Mouse (Mus musculus) limb, embryonic 14.5 days (tissue): ENCODE results near the gene Spata21. TPM values are rescaled to one million over a fixed set of nuclear protein-coding genes. Genes with fewer than 3 reads are reported as not detected.

Experiments
- ATAC-seq: fragments of 200-750 bp; cut with Nextera tagmentation; 2 replicates; pipeline ENCODE4 v1.8.0; 2017; ENCODE audit warnings: low read depth, moderate number of reproducible peaks, moderate TSS enrichment; ENCODE audit not compliant: low FRiP score
- DNase-seq: peaks from one replicate; pipeline ENCODE4 v3.0.0-alpha.2; 2015; ENCODE audit warnings: low spot score
- H3K27ac ChIP-seq: fragments of 300-500 bp; sonication (generic); replicated peaks from 2 replicates; pipeline ENCODE4 v1.5.1; 2014; ENCODE audit warnings: low read depth, mild to moderate bottlenecking, low read length, moderate library complexity, mixed read lengths
- H3K27me3 ChIP-seq: fragments of 300-500 bp; sonication (generic); 2 replicates; pipeline ENCODE4 v1.6.1; 2014; ENCODE audit warnings: low read length, mixed read lengths; ENCODE audit not compliant: control insufficient read depth, insufficient read depth
- H3K36me3 ChIP-seq: fragments of 300-500 bp; sonication (generic); 2 replicates; pipeline ENCODE4 v1.6.1; 2014; ENCODE audit warnings: mild to moderate bottlenecking, low read length, moderate library complexity, mixed read lengths; ENCODE audit not compliant: control insufficient read depth, insufficient read depth
- H3K4me1 ChIP-seq: fragments of 300-500 bp; sonication (generic); 2 replicates; pipeline ENCODE4 v1.6.1; 2014; ENCODE audit warnings: antibody characterized with exemption, low read length, mixed read lengths; ENCODE audit not compliant: control insufficient read depth, insufficient read depth
- H3K4me2 ChIP-seq: fragments of 300-500 bp; sonication (generic); replicated peaks from 2 replicates; pipeline ENCODE4 v1.6.1; 2014; ENCODE audit warnings: low read depth, mild to moderate bottlenecking, low read length, moderate library complexity; ENCODE audit not compliant: severe bottlenecking
- H3K4me3 ChIP-seq: fragments of 300-500 bp; sonication (generic); replicated peaks from 2 replicates; pipeline ENCODE4 v1.5.1; 2014; ENCODE audit warnings: low read length
- H3K9ac ChIP-seq: fragments of 300-500 bp; sonication (generic); 2 replicates; pipeline ENCODE4 v1.6.1; 2014; ENCODE audit warnings: mild to moderate bottlenecking, low read depth, low read length, moderate library complexity; ENCODE audit not compliant: severe bottlenecking
- H3K9me3 ChIP-seq: fragments of 300-500 bp; sonication (generic); 2 replicates; pipeline ENCODE4 v1.6.1; 2016; ENCODE audit warnings: low read length; ENCODE audit not compliant: control insufficient read depth
- POLR2A ChIP-seq: fragments of 200-500 bp; IDR thresholded peaks from 2 replicates; pipeline ENCODE4 v1.8.0; 2012; ENCODE audit warnings: inconsistent platforms, mild to moderate bottlenecking, moderate library complexity, borderline replicate concordance; ENCODE audit not compliant: insufficient read depth, insufficient read length; ENCODE audit errors: extremely low read depth
- WGBS: fragments of 180-500 bp; shearing (Covaris S2); extraction: QIAGEN DNeasy Blood & Tissue Kit; methylation state at CpG from one replicate; pipeline ENCODE4 v1.1.7; 2014; 5-methylcytosine and 5-hydroxymethylcytosine counted together
- polyA plus RNA-seq, 2 experiments: library from polyadenylated mRNA; depleted of rRNA in 1 of 2; stranded (reverse) in 1 of 2; unstranded in 1 of 2; fragments of >200 nt; fragmentation: Nextera tagmentation in 1 of 2; extraction: Ambion mirVana in 1 of 2; gene quantifications; 2 replicates each; pipeline versions ENCODE4 v1.2.1 to v1.2.3; 2012 to 2014

The Spata21 gene
- polyA plus RNA-seq, 2 experiments = 0.04 to 0.43 TPM

DNA sequence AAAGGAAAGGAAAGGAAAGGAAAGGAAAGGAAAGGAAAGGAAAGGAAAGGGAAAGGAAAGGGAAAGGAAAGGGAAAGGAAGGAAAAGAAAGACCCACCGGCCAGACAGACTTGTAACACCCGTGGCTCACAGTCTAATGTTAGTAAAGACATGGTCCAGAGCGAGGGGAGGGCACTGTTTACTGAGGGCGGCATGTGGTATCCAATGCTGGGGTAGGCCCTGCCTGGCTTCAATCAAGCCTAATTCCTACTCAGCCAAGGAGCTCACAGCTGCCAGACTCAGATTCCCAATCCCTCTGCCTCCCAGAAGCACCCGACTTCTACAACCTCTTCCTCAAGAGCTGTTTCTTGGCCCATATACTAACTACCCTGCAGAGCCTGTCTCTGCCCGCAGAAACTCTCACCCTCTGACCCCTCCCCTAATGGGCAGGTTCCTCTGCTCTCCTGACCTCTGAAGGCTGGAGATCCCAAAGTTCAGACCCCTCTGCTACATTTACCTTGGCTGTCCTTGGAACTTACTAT is 41.1 kb downstream of the Spata21 start:
- Histone ChIP-seq H3K4me3 (no peak overlapping the region), H3K4me1 (peaks cover 29% of the 10 kb centered on the region), H3K27ac (no peak overlapping the region), H3K27me3 (no peaks in the 10 kb centered on the region), H3K36me3 (peaks cover 11% of the 10 kb centered on the region), H3K4me2 (no peak overlapping the region), H3K9ac (no peak overlapping the region), H3K9me3 (no peaks in the 10 kb centered on the region)
- WGBS = 42% methylated on average over 6 of the region's 6 CpGs
- no peak for TF ChIP-seq POLR2A
- ATAC-seq = no peak
- DNase-seq = no peak

GRCm38 (mm10) chr4:141130704-141131342 is 42.7 kb downstream of the Spata21 start:
- Histone ChIP-seq H3K4me2 (no peak overlapping the region), H3K27ac (peak overlapping the region; percentile 72), H3K9me3 (no peaks in the 10 kb centered on the region), H3K4me3 (no peak overlapping the region), H3K9ac (no peak overlapping the region), H3K36me3 (peaks cover 11% of the 10 kb centered on the region), H3K4me1 (peaks cover 41% of the 10 kb centered on the region), H3K27me3 (no peaks in the 10 kb centered on the region)
- ATAC-seq (no peak), DNase-seq (no peak)
- no peak for TF ChIP-seq POLR2A
- 77% methylated on average over 6 of the region's 6 CpGs for WGBS

GRCm38 (mm10) chr4:141131531-141132061 is 43.5 kb downstream of the Spata21 start:
- DNase-seq (no peak), ATAC-seq (0 out of 2 replicates have a peak, but pooled peaks have one; percentile 27)
- peak overlapping the region; percentile 72 for H3K27ac ChIP-seq
- H3K4me1 ChIP-seq = peaks cover 41% of the 10 kb centered on the region
- no peaks in the 10 kb centered on the region for H3K9me3 ChIP-seq
- no peak for TF ChIP-seq POLR2A
- no peak overlapping the region for H3K4me3 ChIP-seq
- WGBS = 33% methylated on average over 5 of the region's 5 CpGs
- H3K27me3 ChIP-seq = no peaks in the 10 kb centered on the region
- H3K36me3 ChIP-seq = peaks cover 8% of the 10 kb centered on the region; the same call in 1 of the 2 replicates
- H3K9ac ChIP-seq = peak overlapping the region; percentile 4; the same call in 1 of the 2 replicates
- H3K4me2 ChIP-seq = no peak overlapping the region

GRCm38 (mm10) chr4:141132191-141132590 is 44.1 kb downstream of the Spata21 start:
- Histone ChIP-seq H3K36me3 (peaks cover 8% of the 10 kb centered on the region; the same call in 1 of the 2 replicates), H3K4me2 (no peak overlapping the region), H3K9me3 (no peaks in the 10 kb centered on the region), H3K9ac (0 out of 2 replicates have a peak overlapping the region, but pooled peaks have one; percentile 4), H3K4me3 (no peak overlapping the region), H3K4me1 (peaks cover 42% of the 10 kb centered on the region), H3K27ac (peak overlapping the region; percentile 72), H3K27me3 (no peaks in the 10 kb centered on the region)
- TF ChIP-seq POLR2A = no peak
- ATAC-seq (no peak), DNase-seq (no peak)
- WGBS = 45% methylated on average over 8 of the region's 8 CpGs

- H3K4me1 ChIP-seq = peaks cover 48% of the 10 kb centered on the region
- no peaks in the 10 kb centered on the region for H3K27me3 ChIP-seq
- no peak for ATAC-seq
- no peak for TF ChIP-seq POLR2A
- H3K36me3 ChIP-seq = peaks cover 8% of the 10 kb centered on the region; the same call in 1 of the 2 replicates
- WGBS = 60% methylated on average over 8 of the region's 8 CpGs
- DNase-seq = no peak
- no peak overlapping the region for H3K4me2 ChIP-seq
- no peak overlapping the region for H3K4me3 ChIP-seq
- no peak overlapping the region for H3K9ac ChIP-seq
- H3K9me3 ChIP-seq = no peaks in the 10 kb centered on the region
- H3K27ac ChIP-seq = no peak overlapping the region
Observed at GRCm38 (mm10) chr4:141133227-141133626, 45.1 kb downstream of the Spata21 start.
